Mouse (Mus musculus): ENCODE measurements around the gene Rrp9.

DNA sequence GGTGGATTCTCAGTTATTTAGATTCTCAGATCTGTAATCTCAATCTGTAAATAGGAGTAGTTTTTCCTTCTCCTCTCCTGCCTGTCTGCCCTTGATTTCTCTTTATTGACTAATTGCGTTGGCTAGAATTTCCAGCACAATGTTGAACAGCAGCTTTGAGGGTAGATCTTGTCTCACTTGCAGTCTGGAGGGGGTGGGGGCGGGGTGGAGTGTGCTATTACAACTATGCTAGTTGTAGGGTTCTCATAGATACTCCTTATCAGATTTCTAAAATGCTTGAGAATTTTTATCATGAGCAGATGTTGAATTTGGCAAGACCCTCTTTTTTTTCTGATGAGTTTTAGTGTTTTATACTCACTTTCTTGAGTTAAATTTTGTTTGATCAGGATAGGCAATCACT lies 43.7 kb downstream of the Rrp9 start:
- no peak for TF ChIP-seq EP300 (optimal IDR thresholded peaks at IDR 0.05)
- TF ChIP-seq CTCF (IDR thresholded peaks at IDR 0.05; ENCODE audit: low read depth), result no peak

Data from stomach, postnatal 0 days (tissue).